Mouse (Mus musculus) right cerebral cortex, postnatal 25 days (tissue): Measurements from ENCODE around the gene Lsamp.

ENCODE experiments used
- DNase-seq: peaks from one replicate; pipeline ENCODE4 v3.0.0; 2022

The Lsamp gene

GRCm38 (mm10) chr16:41623871-41624270 is 1639.7 kb downstream of the Lsamp start:
- DNase-seq, result no peak

- DNase-seq, result no peak
Observed at GRCm38 (mm10) chr16:41633898-41634297, 1649.7 kb downstream of the Lsamp start.

- DNase-seq, result no peak
Observed at GRCm38 (mm10) chr16:41640876-41641275, 1656.7 kb downstream of the Lsamp start.

- no peak for DNase-seq
Observed at GRCm38 (mm10) chr16:41653261-41653660, 1669.1 kb downstream of the Lsamp start.

GRCm38 (mm10) chr16:41674316-41675038 is 1690.3 kb downstream of the Lsamp start:
- DNase-seq, result no peak

- no peak for DNase-seq
Observed at GRCm38 (mm10) chr16:41675774-41676173, 1691.6 kb downstream of the Lsamp start.

- no peak for DNase-seq
Observed at GRCm38 (mm10) chr16:41692435-41692834, 1708.3 kb downstream of the Lsamp start.

GRCm38 (mm10) chr16:41701790-41702428 is 1717.7 kb downstream of the Lsamp start:
- DNase-seq, result no peak

- DNase-seq, result peak; percentile 71
Observed at GRCm38 (mm10) chr16:41728900-41729585, 1744.9 kb downstream of the Lsamp start.

GRCm38 (mm10) chr16:41729911-41730310 is 1745.8 kb downstream of the Lsamp start:
- no peak for DNase-seq

GRCm38 (mm10) chr16:41745037-41745436 is 1760.9 kb downstream of the Lsamp start:
- peak; percentile 32 for DNase-seq

GRCm38 (mm10) chr16:41746235-41746911 is 1762.2 kb downstream of the Lsamp start:
- peak; percentile 34 for DNase-seq

GRCm38 (mm10) chr16:41747874-41748273 is 1763.7 kb downstream of the Lsamp start:
- DNase-seq, result no peak

- no peak for DNase-seq
Observed at GRCm38 (mm10) chr16:41748759-41749158, 1764.6 kb downstream of the Lsamp start.

- DNase-seq, result no peak
Observed at GRCm38 (mm10) chr16:41764285-41764684, 1780.1 kb downstream of the Lsamp start.

GRCm38 (mm10) chr16:41771427-41772125 is 1787.4 kb downstream of the Lsamp start:
- DNase-seq, result no peak

GRCm38 (mm10) chr16:41777586-41777985 is 1793.4 kb downstream of the Lsamp start:
- no peak for DNase-seq

- no peak for DNase-seq
Observed at GRCm38 (mm10) chr16:41785600-41785999, 1801.4 kb downstream of the Lsamp start.

GRCm38 (mm10) chr16:41786704-41787103 is 1802.5 kb downstream of the Lsamp start:
- DNase-seq, result no peak

GRCm38 (mm10) chr16:41787146-41787545 is 1803.0 kb downstream of the Lsamp start:
- no peak for DNase-seq

GRCm38 (mm10) chr16:41790016-41790415 is 1805.9 kb downstream of the Lsamp start:
- no peak for DNase-seq

GRCm38 (mm10) chr16:41820369-41820768 is 1836.2 kb downstream of the Lsamp start:
- DNase-seq, result no peak
